Mouse (Mus musculus): ENCODE data around the gene Acoxl.

Gene Acoxl

DNA sequence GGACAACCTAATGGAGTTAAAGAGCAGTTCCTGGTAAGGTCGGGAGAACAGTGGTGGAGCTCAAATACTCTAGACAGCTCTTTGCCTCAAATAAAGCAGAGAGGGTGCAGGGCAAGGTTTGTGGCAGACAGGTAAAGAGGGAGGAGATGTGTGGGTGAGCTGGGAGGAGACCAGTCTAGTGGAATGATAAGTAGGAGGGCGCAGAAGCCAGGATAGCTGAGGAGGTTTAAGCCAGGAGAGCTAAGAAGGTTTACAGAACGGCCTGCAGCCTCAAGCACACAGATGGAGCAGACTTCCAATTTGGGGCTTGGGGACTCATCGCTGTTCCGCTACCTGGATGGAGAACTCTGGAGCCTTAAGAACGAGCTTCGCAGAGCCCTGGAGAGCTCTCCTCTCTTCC, at the start of gene Acoxl:
Gene Acoxl, plus strand, starts transcription at position 301 of the 400 bp plus-strand sequence.
- DNase-seq (ENCODE audit: low read depth, low spot score), result no peak

DNA sequence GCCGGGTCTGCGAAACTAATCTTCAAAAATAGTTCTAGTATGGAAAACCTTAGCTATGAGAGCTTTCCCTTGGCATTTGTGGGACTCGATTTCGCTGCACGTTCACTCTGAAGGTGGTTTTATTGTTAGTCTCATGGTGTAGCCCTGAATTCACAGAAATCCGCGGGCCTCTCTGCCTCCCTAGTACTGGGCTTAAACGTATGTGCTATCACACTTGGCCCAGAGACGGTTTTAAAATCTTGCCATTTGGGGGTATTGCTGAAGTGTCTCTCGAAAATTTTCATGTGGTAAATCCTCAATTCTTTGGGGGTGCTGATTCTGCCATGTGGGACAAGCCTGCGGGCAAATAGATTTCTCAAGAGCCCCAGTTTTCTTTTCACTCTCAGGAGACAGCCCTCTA, 49.5 kb upstream of the Acoxl start:
- DNase-seq (ENCODE audit: low read depth, low spot score), result no peak

DNA sequence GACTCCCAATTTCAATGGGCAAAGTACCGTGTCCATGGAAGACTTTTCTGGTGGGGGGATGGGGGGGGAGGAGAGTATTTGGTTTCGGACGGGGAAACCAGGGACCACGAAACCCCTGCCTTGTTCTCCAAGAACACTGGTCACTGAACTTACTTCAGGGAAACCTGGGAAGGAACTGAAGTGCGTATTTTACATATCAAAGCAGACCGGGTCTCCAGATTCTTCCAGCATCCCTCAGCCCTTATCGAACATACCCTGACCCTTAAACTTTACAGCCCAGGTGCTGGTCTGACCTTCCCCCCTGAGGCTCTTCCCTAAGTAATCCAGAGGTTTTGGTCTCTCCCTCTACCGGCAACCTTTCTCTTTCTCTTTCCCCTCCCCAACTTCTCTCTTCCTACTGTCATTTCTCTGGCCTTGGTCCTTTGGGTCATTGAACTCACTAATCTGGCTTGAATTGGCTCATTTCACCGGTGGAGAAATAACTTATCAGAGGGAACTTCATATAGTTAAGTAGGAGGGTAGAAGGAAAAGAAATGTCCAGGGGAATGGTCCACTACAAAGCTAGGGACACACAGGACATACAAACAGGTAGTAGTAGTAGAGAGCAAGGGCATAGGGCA, 48.9 kb upstream of the Acoxl start:
- no peak for DNase-seq (ENCODE audit: low read depth, low spot score)

DNA sequence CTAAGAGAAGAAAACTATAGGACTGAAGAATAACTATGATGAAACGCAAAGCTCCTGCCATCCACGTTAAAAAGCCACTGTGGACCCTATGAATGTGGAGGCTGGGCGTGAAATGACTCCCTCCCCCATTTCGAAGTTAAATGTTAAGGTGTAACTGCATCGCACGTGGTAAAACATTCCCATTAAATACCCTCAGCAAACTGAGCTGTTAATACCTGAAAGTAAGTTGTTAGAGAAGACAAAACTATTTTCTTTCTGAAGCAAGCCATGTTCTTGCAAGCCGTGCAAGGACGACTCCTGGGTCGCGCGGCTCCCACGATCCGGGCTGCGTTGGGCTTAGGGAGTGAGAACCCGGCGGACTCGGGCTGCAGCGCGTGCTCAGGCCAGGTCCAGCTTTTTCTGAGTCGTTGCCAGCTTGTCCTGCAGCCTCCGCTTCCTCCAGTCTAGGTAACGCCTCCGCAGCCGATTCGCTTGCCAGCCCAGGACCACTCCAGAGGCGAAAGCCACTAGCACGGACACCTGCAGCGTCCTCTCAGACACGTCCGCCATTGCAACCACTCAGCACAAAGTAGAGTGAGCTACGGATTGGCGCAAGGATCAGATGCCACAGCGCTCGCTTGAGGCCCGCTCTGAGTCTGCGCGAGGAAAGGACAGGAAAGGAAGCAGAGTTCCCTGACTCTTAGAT, 46.6 kb upstream of the Acoxl start, which contains the start of gene Mtln:
Gene Mtln, minus strand, starts transcription at position 570 of the 685 bp plus-strand sequence.
- peak; percentile 61 for DNase-seq (ENCODE audit: low read depth, low spot score)

DNA sequence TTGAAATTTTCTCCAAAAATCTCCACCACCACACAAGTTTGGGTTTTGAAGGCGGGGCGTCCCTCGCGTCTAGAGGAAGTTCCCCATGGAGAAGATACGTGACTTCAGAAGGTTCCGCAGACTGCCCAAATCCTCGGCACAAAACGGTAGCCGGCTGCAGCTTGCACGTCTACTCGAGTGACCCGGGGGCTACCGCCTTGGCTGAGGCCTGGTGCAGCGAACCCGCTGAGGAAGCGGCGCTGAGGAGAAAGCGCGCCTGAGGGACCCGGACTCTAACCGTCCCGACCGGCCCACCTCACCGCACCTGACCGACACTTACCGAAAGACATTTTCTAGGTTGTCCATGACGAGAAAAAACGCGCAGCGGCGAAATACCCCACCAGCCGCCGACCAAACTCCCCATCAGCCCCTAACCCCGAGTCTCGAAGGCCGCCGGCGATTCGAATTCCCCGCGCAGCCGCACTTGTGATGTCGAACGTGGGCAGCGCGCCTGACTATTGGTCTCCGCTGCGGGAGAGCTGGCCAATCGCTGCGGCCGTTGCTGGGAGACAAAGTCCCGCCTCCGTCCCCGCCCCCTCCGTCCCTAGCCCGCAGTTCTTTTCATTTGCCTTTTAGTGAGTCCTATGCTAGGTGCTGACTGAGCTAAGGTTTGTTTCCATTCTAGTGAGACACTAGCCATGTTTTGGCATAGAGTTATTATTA, 7.1 kb upstream of the Acoxl start, which contains the start of gene Bub1:
Gene Bub1, minus strand, starts transcription at position 465 of the 702 bp plus-strand sequence.
- DNase-seq (ENCODE audit: low read depth, low spot score), result peak; percentile 86

- DNase-seq (ENCODE audit: low read depth, low spot score), result no peak
These were observed 6.4 kb upstream of the Acoxl start for GRCm38 (mm10) chr2:127832103-127832832.

DNA sequence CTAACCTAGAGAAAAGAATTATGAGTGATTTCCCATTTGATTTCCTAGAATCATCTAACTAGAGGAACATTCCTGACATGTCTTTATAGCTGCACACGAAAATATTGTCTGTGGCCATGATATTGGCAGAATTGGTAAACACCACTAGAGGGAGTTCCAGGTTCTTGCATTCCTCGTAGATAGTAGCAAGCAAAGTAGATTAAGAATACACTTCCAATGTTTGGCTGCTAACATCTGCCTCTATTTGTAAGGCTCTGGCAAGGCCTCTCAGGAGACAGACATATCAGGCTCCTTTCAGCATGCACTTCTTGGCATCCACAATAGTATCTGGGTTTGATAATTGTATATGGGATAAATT, 5.9 kb upstream of the Acoxl start:
- DNase-seq (ENCODE audit: low read depth, low spot score), result peak; percentile 50

DNA sequence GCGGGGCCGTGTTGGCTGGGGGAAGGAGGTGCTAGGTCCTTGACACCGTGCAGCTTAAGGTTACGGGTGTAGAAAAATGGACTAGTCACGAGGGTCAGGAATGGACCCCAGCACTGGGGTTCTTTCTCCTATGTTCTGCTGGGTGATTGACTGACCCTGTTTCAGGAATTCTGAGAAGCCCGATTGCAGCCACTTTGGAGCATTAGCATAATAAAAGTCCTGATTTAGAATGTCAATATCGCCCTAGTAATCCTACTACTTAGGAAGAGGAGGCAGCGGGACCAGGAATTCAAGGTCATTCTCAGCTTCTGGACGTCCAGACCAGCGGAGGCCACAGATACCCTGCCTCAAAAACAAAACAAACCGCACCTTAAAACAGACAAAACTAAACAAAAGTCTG, 749 bp downstream of the Acoxl start:
- DNase-seq (ENCODE audit: low read depth, low spot score), result no peak

- DNase-seq (ENCODE audit: low read depth, low spot score), result no peak
These were observed 2.7 kb downstream of the Acoxl start for GRCm38 (mm10) chr2:127841402-127841801.

GRCm38 (mm10) chr2:127842421-127842820, 3.7 kb downstream of the Acoxl start:
- DNase-seq (ENCODE audit: low read depth, low spot score), result no peak

DNA sequence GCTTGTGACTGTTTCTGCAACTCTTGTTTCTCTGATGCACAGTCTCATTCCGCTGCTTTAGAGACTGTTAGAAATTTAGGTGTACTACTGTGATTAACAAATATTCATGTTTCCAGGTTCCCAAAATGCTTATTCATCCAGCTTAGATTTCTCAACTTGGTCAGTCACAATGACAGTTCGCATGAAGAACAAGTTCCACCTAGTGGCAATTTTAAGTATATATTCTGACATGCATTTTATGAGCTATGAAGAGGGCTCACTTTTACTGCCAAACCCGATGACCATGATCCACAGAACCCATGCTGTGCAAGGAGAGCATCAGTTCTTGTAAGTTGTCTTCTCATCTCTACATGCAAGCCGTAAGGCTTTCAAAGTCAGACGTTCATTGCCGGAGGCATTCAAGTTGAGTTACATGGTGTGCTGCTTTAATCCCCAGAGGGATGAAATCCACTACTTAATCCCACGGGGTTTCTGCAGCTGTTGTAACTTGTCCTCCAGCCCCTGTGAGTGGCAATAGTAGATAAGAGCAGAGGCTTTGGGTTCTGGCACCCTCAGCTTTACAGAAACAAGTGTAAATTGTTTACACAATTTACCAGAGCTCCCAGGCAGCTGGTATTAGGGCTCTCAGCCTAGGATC, 6.8 kb downstream of the Acoxl start:
- no peak for DNase-seq (ENCODE audit: low read depth, low spot score)

DNA sequence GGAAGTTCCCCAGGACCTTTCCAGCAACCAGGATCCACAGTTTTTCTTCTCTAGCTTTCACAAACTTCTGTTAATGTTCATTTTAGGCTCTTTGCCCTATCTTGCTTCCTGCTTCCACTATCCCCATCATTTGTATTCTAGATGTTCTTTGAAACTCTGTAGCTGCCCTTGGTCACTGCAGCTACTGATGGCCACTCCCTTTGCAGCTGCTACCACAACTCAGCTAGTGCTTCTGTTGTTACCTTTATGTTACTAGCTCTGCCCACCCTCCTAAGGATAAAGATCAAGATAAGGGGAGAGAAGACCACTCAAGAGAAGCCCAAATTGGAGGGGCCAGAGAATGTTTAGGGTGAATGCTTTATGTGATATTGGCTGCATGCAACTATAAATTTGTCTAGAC, 7.3 kb downstream of the Acoxl start:
- DNase-seq (ENCODE audit: low read depth, low spot score), result no peak

DNA sequence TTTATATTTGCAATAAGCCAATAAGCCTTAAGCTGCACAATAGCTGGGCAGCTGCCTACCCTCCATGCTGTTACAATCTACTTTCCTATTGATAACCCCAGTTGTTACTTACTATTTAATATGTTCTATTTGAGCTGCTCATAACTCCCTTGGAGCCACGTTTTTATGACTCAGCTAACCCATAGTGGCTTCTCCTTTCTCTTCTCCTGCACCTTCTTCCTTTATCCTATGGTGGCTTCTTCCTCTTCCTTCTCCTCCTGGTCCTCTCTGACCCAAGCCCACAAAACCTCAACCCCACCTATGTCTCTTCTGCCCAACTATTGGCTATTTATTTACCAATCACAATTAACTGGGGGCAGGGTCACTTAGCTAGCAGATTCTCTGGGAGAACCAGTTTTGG, 7.9 kb downstream of the Acoxl start:
- no peak for DNase-seq (ENCODE audit: low read depth, low spot score)

DNA sequence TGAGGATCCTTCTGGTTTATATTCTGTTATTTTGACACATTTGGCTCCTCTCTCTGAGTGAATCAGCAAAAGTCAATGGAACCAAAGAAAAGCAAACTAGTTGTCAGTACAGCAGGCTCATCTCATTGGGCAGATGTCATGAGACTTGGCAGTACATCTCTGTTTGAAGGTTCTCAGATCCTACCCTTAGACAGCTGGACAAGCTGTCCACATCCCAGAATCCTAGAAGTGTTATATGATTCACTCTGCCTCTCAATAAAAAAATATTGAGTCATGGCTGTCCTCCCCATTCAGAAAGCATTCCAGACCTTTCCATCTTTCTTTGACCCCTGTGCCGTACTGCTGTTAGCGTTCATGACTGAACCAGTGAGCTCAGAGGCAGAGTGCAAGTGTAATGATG, 11.7 kb downstream of the Acoxl start:
- DNase-seq (ENCODE audit: low read depth, low spot score), result no peak

DNA sequence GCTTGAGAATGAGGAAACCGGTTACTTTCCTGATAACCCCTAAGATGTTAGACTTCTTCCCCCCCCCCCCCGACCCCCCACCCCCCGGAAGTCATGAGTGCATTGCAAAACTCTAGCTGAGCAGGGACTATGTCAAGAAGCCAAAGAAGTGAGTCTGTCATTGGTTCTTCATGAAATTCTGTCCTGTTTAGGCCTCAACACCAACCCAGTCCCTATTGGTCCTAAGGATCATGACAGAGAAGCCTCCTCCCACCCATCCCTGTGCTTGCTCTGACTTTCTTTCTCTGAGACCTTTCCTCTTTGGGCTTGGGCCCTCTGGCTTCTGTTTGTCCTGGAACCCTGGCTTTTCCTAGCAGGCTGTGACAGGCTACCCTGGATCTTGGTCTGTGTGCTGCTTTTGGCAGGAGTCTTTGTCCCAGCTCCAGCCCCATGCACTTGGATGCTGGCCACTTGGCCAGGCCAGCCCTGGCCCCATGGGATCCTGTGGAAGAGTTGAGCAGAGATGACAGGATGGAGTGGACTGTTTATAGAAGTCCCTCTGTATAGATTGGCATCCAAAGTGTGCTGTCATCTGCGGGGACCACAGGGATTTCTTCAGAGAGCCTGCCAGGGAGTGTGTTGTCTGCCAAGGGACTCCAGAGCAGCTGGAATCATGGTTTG, 15.8 kb downstream of the Acoxl start:
- DNase-seq (ENCODE audit: low read depth, low spot score), result no peak

DNA sequence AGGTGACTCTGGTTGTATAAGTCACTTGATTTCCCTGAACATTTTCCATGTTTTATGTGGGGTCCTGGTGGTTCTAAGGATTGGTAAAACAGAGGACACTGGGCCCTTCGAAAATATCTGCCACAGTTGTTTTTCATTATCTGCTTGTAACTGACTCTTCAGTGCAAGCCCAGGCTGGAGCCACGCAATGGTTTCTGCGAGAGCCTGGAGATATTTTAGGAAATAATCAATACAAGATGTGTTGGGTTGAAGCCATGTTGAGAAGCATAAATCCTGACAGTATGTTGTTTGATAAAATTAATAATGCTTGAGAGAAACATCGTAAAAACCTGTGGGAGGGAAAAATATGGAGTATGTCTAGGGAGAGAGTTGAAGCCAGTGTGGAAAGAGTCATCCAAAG, 25.7 kb downstream of the Acoxl start:
- DNase-seq (ENCODE audit: low read depth, low spot score), result no peak

GRCm38 (mm10) chr2:127881063-127881462, 42.4 kb downstream of the Acoxl start:
- no peak for DNase-seq (ENCODE audit: low read depth, low spot score)

GRCm38 (mm10) chr2:127889432-127889831, 50.8 kb downstream of the Acoxl start:
- peak; percentile 33 for DNase-seq (ENCODE audit: low read depth, low spot score)

DNA sequence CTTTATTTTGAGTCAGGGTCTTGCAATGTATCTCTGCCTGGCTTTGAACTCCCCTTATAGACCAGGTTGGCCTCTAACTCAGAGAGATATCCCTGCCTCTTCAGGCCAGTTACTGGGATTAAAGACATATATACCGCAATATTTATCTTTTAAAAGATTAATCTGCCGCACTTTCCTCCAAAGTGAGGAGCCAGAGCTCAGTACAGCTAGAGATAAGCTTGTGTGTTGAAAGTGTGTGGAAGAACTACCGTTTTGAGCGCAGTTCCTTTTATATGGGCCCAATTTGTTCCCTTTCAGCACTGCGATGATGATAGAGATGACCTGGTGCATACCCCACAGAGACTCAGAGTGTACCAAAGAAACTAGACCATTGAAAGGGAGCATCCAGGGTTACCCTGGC, 51.3 kb downstream of the Acoxl start:
- no peak for DNase-seq (ENCODE audit: low read depth, low spot score)

GRCm38 (mm10) chr2:127890526-127890925, 51.9 kb downstream of the Acoxl start:
- DNase-seq (ENCODE audit: low read depth, low spot score), result no peak

- DNase-seq (ENCODE audit: low read depth, low spot score), result no peak
These were observed 52.4 kb downstream of the Acoxl start for GRCm38 (mm10) chr2:127891056-127891455.
